Mouse (Mus musculus): Measurements from ENCODE around the gene Slc17a6.

DNA sequence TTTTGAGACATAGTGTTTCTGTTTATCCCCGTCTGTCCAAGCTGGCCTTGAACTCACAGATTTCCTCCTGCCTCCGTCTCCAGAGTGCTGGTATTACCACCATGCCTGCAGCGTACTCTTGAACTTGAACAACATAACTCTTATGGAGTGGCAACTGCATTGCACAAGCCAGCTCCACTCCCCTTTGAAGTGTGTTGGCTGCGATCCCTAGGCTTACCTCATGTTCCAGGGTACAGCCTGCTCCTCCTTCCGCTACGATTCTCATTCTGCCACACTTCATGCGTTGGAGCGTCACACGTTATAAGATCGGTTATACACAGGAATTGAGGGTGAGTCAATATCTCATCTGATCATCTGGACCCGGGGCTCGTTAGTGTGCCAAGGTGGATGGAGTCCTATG, 18.1 kb upstream of the Slc17a6 start:
- no peak for TF ChIP-seq CTCF (IDR thresholded peaks at IDR 0.05; ENCODE audit: low read depth, low read length)
- TF ChIP-seq POLR2A (IDR thresholded peaks at IDR 0.05; ENCODE audit: insufficient read depth, low read length), result no peak
